Mouse (Mus musculus): Measurements from ENCODE around the gene Hfe.
A peak's percentile ranks its signal among the peaks of the same experiment; 100 is the strongest.
"Not testable (repeated sequence)": the region's sequence is repeated elsewhere in the genome, so short reads cannot be mapped to it uniquely, and the experiment has no call there.

Gene Hfe

GRCm38 (mm10) chr13:23710374-23711089 is at the start of gene Hfe:
TSS of gene Hfe (minus strand) at chr13:23710854.
- DNase-seq (ENCODE audit: low spot score) = no peak

GRCm38 (mm10) chr13:23759916-23760239 is 49.2 kb upstream of the Hfe start:
- DNase-seq (ENCODE audit: low spot score) = no peak

- no peak for DNase-seq (ENCODE audit: low spot score)
Measured at GRCm38 (mm10) chr13:23759251-23759771, 48.7 kb upstream of the Hfe start.

GRCm38 (mm10) chr13:23757921-23758320 is 47.3 kb upstream of the Hfe start:
- DNase-seq (ENCODE audit: low spot score) = no peak

GRCm38 (mm10) chr13:23757211-23757773 is 46.6 kb upstream of the Hfe start:
- no peak for DNase-seq (ENCODE audit: low spot score)

- peak; percentile 92 for DNase-seq (ENCODE audit: low spot score)
Measured at GRCm38 (mm10) chr13:23756790-23757189, 46.1 kb upstream of the Hfe start, which contains the start of gene Hist1h4b. TSS of gene Hist1h4b (plus strand) at chr13:23757013.

- DNase-seq (ENCODE audit: low spot score) = no peak
Measured at GRCm38 (mm10) chr13:23755000-23755399, 44.3 kb upstream of the Hfe start.

GRCm38 (mm10) chr13:23753314-23754078 is 42.8 kb upstream of the Hfe start:
- DNase-seq (ENCODE audit: low spot score) = no peak

GRCm38 (mm10) chr13:23752742-23753172 is 42.1 kb upstream of the Hfe start:
- no peak for DNase-seq (ENCODE audit: low spot score)

GRCm38 (mm10) chr13:23752067-23752741 is 41.5 kb upstream of the Hfe start, which contains the start of gene Hist1h3b:
TSS of gene Hist1h3b (plus strand) at chr13:23752267.
- peak; percentile 88 for DNase-seq (ENCODE audit: low spot score)

- no peak for DNase-seq (ENCODE audit: low spot score)
Measured at GRCm38 (mm10) chr13:23751478-23751956, 40.9 kb upstream of the Hfe start.

GRCm38 (mm10) chr13:23750839-23751477 is 40.3 kb upstream of the Hfe start, which contains the start of gene Hist1h2ab:
TSS of gene Hist1h2ab (plus strand) at chr13:23751126.
- DNase-seq (ENCODE audit: low spot score) = not testable (repeated sequence)

- DNase-seq (ENCODE audit: low spot score) = no peak
Measured at GRCm38 (mm10) chr13:23749563-23750121, 39.0 kb upstream of the Hfe start.

GRCm38 (mm10) chr13:23747892-23748288 is 37.2 kb upstream of the Hfe start:
- DNase-seq (ENCODE audit: low spot score) = no peak

GRCm38 (mm10) chr13:23747081-23747891 is 36.6 kb upstream of the Hfe start:
- no peak for DNase-seq (ENCODE audit: low spot score)

GRCm38 (mm10) chr13:23746201-23747080 is 35.8 kb upstream of the Hfe start, which contains the start of gene Hist1h2bb:
TSS of gene Hist1h2bb (plus strand) at chr13:23746734.
- peak; percentile 88 for DNase-seq (ENCODE audit: low spot score)

GRCm38 (mm10) chr13:23745381-23746161 is 34.9 kb upstream of the Hfe start, which contains the start of gene Hist1h3c:
TSS of gene Hist1h3c (minus strand) at chr13:23745602.
- DNase-seq (ENCODE audit: low spot score) = no peak
